Mouse (Mus musculus): ENCODE measurements around the gene Amdhd2. TPM values are rescaled to one million over a fixed set of nuclear protein-coding genes. Genes with fewer than 3 reads are reported as not detected.

Gene Amdhd2
- total RNA-seq, 2 experiments from 2014 or later: 10.8 to 15.0 TPM

DNA sequence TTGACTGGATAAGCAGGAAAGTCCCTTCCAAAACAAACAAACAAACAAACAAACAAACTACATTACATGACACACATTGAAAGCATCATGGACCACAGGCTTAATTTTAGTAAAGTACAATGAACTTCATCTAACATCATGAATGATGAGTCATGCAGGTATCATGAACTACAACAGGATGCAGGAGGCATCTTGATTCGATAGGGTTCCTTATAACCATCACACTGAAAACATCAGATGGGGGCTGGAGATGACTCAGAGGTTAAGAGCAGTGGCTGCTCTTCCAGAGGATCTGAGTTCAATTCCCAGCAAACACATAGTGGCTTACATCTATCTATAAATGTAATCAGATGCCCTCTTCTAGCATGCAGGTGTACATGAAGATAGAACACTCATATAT is 36.0 kb downstream of the Amdhd2 start:
- intact Hi-C loops (cut with DNase I): no loop called here
- DNase-seq: no peak

DNA sequence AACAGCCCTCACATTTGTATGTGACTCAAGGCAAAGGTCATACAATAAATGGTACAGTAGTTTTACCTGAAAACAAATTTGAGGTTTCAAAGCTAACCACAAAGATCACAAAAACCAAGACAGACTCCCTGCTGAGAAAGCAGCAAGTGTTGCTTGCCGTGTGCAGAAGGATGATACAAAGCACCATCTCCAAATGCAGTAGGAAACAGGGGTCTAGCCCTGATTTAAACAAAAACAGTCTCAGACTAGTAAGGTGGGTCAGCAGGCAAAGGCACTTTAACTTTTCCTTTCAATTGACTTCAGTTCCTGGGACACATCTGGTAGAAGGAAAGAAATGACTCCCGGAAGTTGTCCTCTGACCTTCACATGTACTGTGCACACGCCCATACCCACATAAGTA is 36.8 kb downstream of the Amdhd2 start:
- intact Hi-C loops (cut with DNase I): no loop called here
- DNase-seq: no peak

DNA sequence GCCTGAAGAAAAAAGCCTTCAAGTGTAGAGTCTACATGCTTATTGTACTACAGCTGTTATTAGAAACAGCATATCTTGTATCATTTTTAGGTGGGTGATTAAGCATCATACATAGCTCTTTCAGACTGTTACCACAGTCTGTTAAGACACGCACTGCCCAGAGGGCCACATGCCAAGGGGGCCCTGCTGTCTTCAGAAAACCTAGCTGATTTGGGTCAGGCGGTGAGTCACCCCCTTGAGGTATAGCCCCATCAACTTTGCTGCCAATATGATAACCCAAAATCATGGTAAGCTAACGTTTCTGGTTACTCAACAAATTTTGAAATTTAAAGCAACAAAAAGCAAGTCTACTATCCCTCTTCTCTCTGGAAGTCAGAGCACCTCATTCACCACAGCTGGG is 44.1 kb downstream of the Amdhd2 start:
- intact Hi-C loops (cut with DNase I): no loop called here

DNA sequence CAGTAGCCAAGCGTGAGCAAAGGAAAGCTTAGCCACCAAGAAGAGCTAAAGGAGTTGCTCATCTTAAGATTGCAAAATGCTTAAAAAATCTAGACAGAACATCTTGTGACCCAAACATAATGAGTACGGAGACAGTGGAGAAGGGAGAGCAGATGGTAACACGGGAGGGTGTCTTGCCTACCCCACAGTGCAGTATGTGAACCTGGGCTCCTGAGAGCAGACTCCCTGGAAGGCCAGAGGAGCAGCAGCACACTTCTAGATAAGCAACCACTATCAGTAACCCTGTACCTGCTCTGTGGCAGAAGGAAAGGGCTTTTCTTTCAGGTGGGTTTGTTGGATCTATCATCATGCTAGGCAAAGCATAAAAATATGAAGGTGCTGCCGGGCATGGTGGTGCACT is 50.5 kb downstream of the Amdhd2 start:
- no peak for DNase-seq
- intact Hi-C loops (cut with DNase I): no loop called here

More for the DNA sequence above, 44.1 kb downstream of the Amdhd2 start:
- no peak for DNase-seq

DNA sequence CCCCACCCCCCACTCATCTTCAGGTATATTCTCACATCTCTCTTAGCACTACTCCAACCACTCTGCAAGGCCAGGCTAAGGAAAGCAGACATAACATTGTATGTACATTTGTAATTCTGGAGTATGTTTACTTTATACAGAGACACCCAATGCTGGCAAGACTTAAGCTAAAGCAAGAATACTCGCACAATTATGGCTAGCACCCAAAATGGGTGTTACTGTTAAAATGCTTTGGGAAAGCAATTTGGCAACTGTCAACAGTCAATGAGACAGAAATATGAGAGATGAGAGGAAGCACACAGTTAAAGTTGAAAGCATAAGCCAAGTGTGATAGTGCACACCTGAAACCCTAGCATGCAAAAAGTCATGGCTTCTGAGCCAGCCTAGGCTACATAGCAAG is 52.3 kb downstream of the Amdhd2 start:
- intact Hi-C loops (cut with DNase I): no loop called here
- DNase-seq: no peak

DNA sequence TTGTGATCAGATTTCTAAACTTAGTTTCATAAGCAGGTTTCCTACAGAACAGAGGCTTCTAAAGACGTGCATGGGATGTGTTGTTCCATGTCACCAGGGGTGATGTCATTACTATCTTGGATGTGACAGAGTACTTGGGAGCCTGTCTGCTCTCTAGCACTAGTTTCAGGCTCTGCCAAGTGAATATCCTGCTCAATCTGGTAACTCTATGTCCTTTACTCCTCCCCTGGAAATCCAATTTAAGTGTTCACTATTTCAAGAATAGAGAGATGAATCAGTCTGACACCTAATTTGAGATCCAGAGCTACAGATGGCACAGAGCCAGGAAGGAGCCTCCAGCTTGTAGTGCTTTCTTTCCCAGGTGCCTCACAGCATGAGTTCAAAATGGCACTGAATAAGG is 54.7 kb downstream of the Amdhd2 start:
- intact Hi-C loops (cut with DNase I): no loop called here
- DNase-seq: peak in 1 of 2 experiments; percentile 38

Other genes starting within 250 kb of the Amdhd2 start
- gene Dcpp3, start 246.3 kb downstream of the Amdhd2 start, total RNA-seq (2021): not detected
- gene Sbp, start 222.1 kb downstream of the Amdhd2 start, total RNA-seq (2021): not detected
- not detected for gene Sbpl, start 208.5 kb downstream of the Amdhd2 start, total RNA-seq (2021)
- not detected for gene Prss30, start 183.2 kb downstream of the Amdhd2 start, total RNA-seq (2021)
- not detected for gene Prss22, start 165.7 kb downstream of the Amdhd2 start, total RNA-seq (2021)
- gene Prss27, start 125.6 kb downstream of the Amdhd2 start, total RNA-seq (2021): not detected
- gene Kctd5, start 90.3 kb downstream of the Amdhd2 start, total RNA-seq (2021): 10 to 100 TPM in 1 of 2 experiments, 1 to 10 TPM in 1; 8.8 to 11.4 TPM
- 10 to 100 TPM; 41.0 to 45.2 TPM for gene Pdpk1, start 12.8 kb downstream of the Amdhd2 start, total RNA-seq (2021)
- gene Atp6v0c, start 5.9 kb upstream of the Amdhd2 start, total RNA-seq (2021): 100 to 1,000 TPM; 227 to 247 TPM
- gene Tbc1d24, start 41.8 kb upstream of the Amdhd2 start, total RNA-seq (2021): 1 to 10 TPM; 8.4 to 9.4 TPM
- gene Ntn3, start 45.8 kb upstream of the Amdhd2 start, total RNA-seq (2021): under 1 TPM; 0.58 to 0.68 TPM
- gene Tedc2, start 57.1 kb upstream of the Amdhd2 start, total RNA-seq (2021): 1 to 10 TPM; 2.1 to 3.2 TPM
- 1 to 10 TPM in 1 of 2 experiments, under 1 TPM in 1; 0.92 to 1.1 TPM for gene Ccnf, start 87.7 kb upstream of the Amdhd2 start, total RNA-seq (2021)
- gene Abca17, start 187.3 kb upstream of the Amdhd2 start, total RNA-seq (2021): under 1 TPM in 1 of 2 experiments, not detected in 1; 0.08 TPM
- gene Abca3, start 188.2 kb upstream of the Amdhd2 start, total RNA-seq (2021): 10 to 100 TPM; 13.5 to 15.5 TPM